Mouse (Mus musculus) liver, postnatal 0 days (tissue): ENCODE data around the gene Klhl40. TPM values are rescaled to one million over a fixed set of nuclear protein-coding genes. Genes with fewer than 3 reads are reported as not detected.

Experiments used
- ATAC-seq: fragments of 200-750 bp; cut with Nextera tagmentation; 2 replicates; pipeline ENCODE4 v1.8.0; 2017; ENCODE audit warnings: mild to moderate bottlenecking, moderate library complexity
- DNase-seq: peaks from one replicate; pipeline ENCODE4 v3.0.0-alpha.2; 2016
- H3K27ac ChIP-seq: fragments of 300-500 bp; sonication (generic); 2 replicates; pipeline ENCODE4 v1.5.1; 2014; ENCODE audit warnings: antibody characterized with exemption, moderate library complexity, mild to moderate bottlenecking, low read depth
- H3K27me3 ChIP-seq: fragments of 300-500 bp; sonication (generic); 2 replicates; pipeline ENCODE4 v1.6.1; 2014; ENCODE audit warnings: low read length, control low read depth, mixed read lengths; ENCODE audit not compliant: insufficient read depth
- H3K36me3 ChIP-seq: fragments of 300-500 bp; sonication (generic); replicated peaks from 2 replicates; pipeline ENCODE4 v1.6.1; 2014; ENCODE audit warnings: mild to moderate bottlenecking, control low read depth, low read length, moderate library complexity, mixed read lengths; ENCODE audit not compliant: insufficient read depth
- H3K4me1 ChIP-seq: fragments of 300-500 bp; sonication (generic); 2 replicates; pipeline ENCODE4 v1.6.1; 2014; ENCODE audit warnings: antibody characterized with exemption, mild to moderate bottlenecking, control low read depth; ENCODE audit not compliant: insufficient read depth
- H3K4me2 ChIP-seq: fragments of 300-500 bp; sonication (generic); 2 replicates; pipeline ENCODE4 v1.6.1; 2014; ENCODE audit warnings: low read depth, mild to moderate bottlenecking, low read length, moderate library complexity, mixed read lengths
- H3K4me3 ChIP-seq: fragments of 300-500 bp; sonication (generic); 2 replicates; pipeline ENCODE4 v1.5.1; 2014; ENCODE audit warnings: low read depth, low read length
- H3K9ac ChIP-seq: fragments of 300-500 bp; sonication (generic); replicated peaks from 2 replicates; pipeline ENCODE4 v1.6.1; 2014; ENCODE audit warnings: mild to moderate bottlenecking, moderate library complexity
- H3K9me3 ChIP-seq: fragments of 300-500 bp; sonication (generic); 2 replicates; pipeline ENCODE4 v1.6.1; 2016; ENCODE audit warnings: mild to moderate bottlenecking, control low read depth, low read length, mixed read lengths
- CTCF ChIP-seq: sonication (generic); IDR thresholded peaks from 2 replicates; pipeline ENCODE4 v1.5.1; 2016; ENCODE audit warnings: antibody characterized with exemption, low read depth
- EP300 ChIP-seq: IDR thresholded peaks from 2 replicates; pipeline ENCODE4 v1.6.1; 2016; ENCODE audit warnings: antibody characterized with exemption, low read depth, mild to moderate bottlenecking
- WGBS: fragments of 180-500 bp; shearing (Covaris S2); extraction: QIAGEN DNeasy Blood & Tissue Kit; methylation state at CpG from one replicate; pipeline ENCODE4 v1.1.7; 2014; ENCODE audit not compliant: insufficient replicate concordance; 5-methylcytosine and 5-hydroxymethylcytosine counted together
- polyA plus RNA-seq: library from polyadenylated mRNA; unstranded; fragments of >200 nt; fragmentation: Nextera tagmentation; extraction: Ambion mirVana; gene quantifications from 2 replicates; pipeline ENCODE4 v1.2.1, GENCODE M21; 2015

Gene Klhl40
- polyA plus RNA-seq, 1 experiment from 2014 or later, result 0.13 TPM

- Histone ChIP-seq H3K4me3 (no peak overlapping the region), H3K27ac (no peak overlapping the region), H3K4me2 (no peak overlapping the region), H3K27me3 (peaks cover 22% of the 10 kb centered on the region), H3K9me3 (no peaks in the 10 kb centered on the region), H3K4me1 (peaks cover 13% of the 10 kb centered on the region), H3K36me3 (peaks cover 38% of the 10 kb centered on the region), H3K9ac (no peak overlapping the region)
- TF ChIP-seq CTCF (no peak), EP300 (no peak)
- DNase-seq, result no peak
- no peak for ATAC-seq
- WGBS, result 32% methylated on average over 3 of the region's 3 CpGs
These were observed 20.0 kb upstream of the Klhl40 start for GRCm38 (mm10) chr9:121757432-121757831.

GRCm38 (mm10) chr9:121757835-121758814 is 19.3 kb upstream of the Klhl40 start:
- no peak overlapping the region for H3K27ac ChIP-seq
- H3K4me3 ChIP-seq, result no peak overlapping the region
- no peak for TF ChIP-seq EP300
- TF ChIP-seq CTCF, result no peak
- no peak overlapping the region for H3K9ac ChIP-seq
- peak overlapping the region; percentile 94; the same call in 1 of the 2 replicates for H3K4me2 ChIP-seq
- H3K4me1 ChIP-seq, result peaks cover 13% of the 10 kb centered on the region
- H3K9me3 ChIP-seq, result no peaks in the 10 kb centered on the region
- peaks cover 22% of the 10 kb centered on the region for H3K27me3 ChIP-seq
- H3K36me3 ChIP-seq, result peaks cover 33% of the 10 kb centered on the region
- DNase-seq (no peak), ATAC-seq (peak; percentile 5; the same call in 1 of the 2 replicates)
- 57% methylated on average over 10 of the region's 10 CpGs for WGBS

- H3K27ac ChIP-seq, result peak within 1 kb of the TSS; percentile 22; the same call in 1 of the 2 replicates
- H3K4me2 ChIP-seq, result peak within 1 kb of the TSS; percentile 94
- DNase-seq (peak; percentile 44), ATAC-seq (peak; percentile 65)
- TF ChIP-seq EP300 (no peak), CTCF (no peak)
- WGBS, result 1% methylated on average over 77 of the region's 97 CpGs
- H3K4me3 ChIP-seq, result peak within 1 kb of the TSS; percentile 60
- H3K27me3 ChIP-seq, result peaks cover 22% of the 10 kb centered on the region
- H3K9me3 ChIP-seq, result no peaks in the 10 kb centered on the region
- peaks cover 13% of the 10 kb centered on the region for H3K4me1 ChIP-seq
- peaks cover 23% of the 10 kb centered on the region for H3K36me3 ChIP-seq
- H3K9ac ChIP-seq, result peak within 1 kb of the TSS; percentile 62
These were observed 18.0 kb upstream of the Klhl40 start, which contains the start of gene Zfp651 for GRCm38 (mm10) chr9:121759091-121760081. Zfp651 (plus strand) TSS chr9:121759330.

- DNase-seq (peak; percentile 51), ATAC-seq (peak; percentile 26)
- WGBS, result 3% methylated on average over 40 of the region's 43 CpGs
- no peak for TF ChIP-seq EP300
- TF ChIP-seq CTCF, result no peak
- H3K9me3 ChIP-seq, result no peaks in the 10 kb centered on the region
- H3K36me3 ChIP-seq, result peaks cover 12% of the 10 kb centered on the region
- H3K4me3 ChIP-seq, result peak overlapping the region; percentile 60
- peaks cover 22% of the 10 kb centered on the region for H3K27me3 ChIP-seq
- peak overlapping the region; percentile 22; the same call in 1 of the 2 replicates for H3K27ac ChIP-seq
- peaks cover 13% of the 10 kb centered on the region for H3K4me1 ChIP-seq
- H3K4me2 ChIP-seq, result peak overlapping the region; percentile 94
- H3K9ac ChIP-seq, result peak overlapping the region; percentile 62
These were observed 16.9 kb upstream of the Klhl40 start for GRCm38 (mm10) chr9:121760271-121761090.

- no peak overlapping the region for H3K27ac ChIP-seq
- DNase-seq (no peak), ATAC-seq (no peak)
- H3K4me1 ChIP-seq, result peaks cover 13% of the 10 kb centered on the region
- H3K4me2 ChIP-seq, result no peak overlapping the region
- H3K9me3 ChIP-seq, result no peaks in the 10 kb centered on the region
- peaks cover 22% of the 10 kb centered on the region for H3K27me3 ChIP-seq
- no peak overlapping the region for H3K4me3 ChIP-seq
- H3K9ac ChIP-seq, result no peak overlapping the region
- peaks cover 5% of the 10 kb centered on the region for H3K36me3 ChIP-seq
- TF ChIP-seq EP300 (no peak), CTCF (no peak)
- 65% methylated on average over 10 of the region's 10 CpGs for whole genome bisulfite sequencing
These were observed 16.2 kb upstream of the Klhl40 start for GRCm38 (mm10) chr9:121761091-121761665.
